Mouse (Mus musculus) heart, embryonic 16.5 days (tissue): ENCODE results near the gene Erc2. TPM values are rescaled to one million over a fixed set of nuclear protein-coding genes. Genes with fewer than 3 reads are reported as not detected.

Experiments
- ATAC-seq: fragments of 200-750 bp; cut with Nextera tagmentation; replicated peaks from 2 replicates; pipeline ENCODE4 v1.8.0; 2017; ENCODE audit warnings: moderate number of reproducible peaks; ENCODE audit not compliant: insufficient read depth, low FRiP score; ENCODE audit errors: extremely low read depth
- H3K27ac ChIP-seq: fragments of 300-500 bp; sonication (generic); 2 replicates; pipeline ENCODE4 v1.5.1; 2014; ENCODE audit warnings: mild to moderate bottlenecking, low read length, control low read depth, moderate library complexity
- H3K27me3 ChIP-seq: fragments of 300-500 bp; sonication (generic); 2 replicates; pipeline ENCODE4 v1.6.1; 2014; ENCODE audit warnings: low read length, mixed read lengths; ENCODE audit not compliant: control insufficient read depth, insufficient read depth
- H3K36me3 ChIP-seq: fragments of 300-500 bp; sonication (generic); 2 replicates; pipeline ENCODE4 v1.6.1; 2014; ENCODE audit not compliant: control insufficient read depth, insufficient read depth
- H3K4me1 ChIP-seq: fragments of 300-500 bp; sonication (generic); 2 replicates; pipeline ENCODE4 v1.6.1; 2014; ENCODE audit warnings: low read length, mixed read lengths; ENCODE audit not compliant: control insufficient read depth, insufficient read depth
- H3K4me2 ChIP-seq: fragments of 300-500 bp; sonication (generic); 2 replicates; pipeline ENCODE4 v1.6.1; 2014; ENCODE audit warnings: low read depth, mild to moderate bottlenecking, control low read depth, low read length
- H3K4me3 ChIP-seq: fragments of 300-500 bp; sonication (generic); 2 replicates; pipeline ENCODE4 v1.5.1; 2014; ENCODE audit warnings: mild to moderate bottlenecking, control low read depth, low read length
- H3K9ac ChIP-seq: fragments of 300-500 bp; sonication (generic); 2 replicates; pipeline ENCODE4 v1.6.1; 2014; ENCODE audit warnings: low read length, control low read depth
- H3K9me3 ChIP-seq: fragments of 300-500 bp; sonication (generic); replicated peaks from 2 replicates; pipeline ENCODE4 v1.6.1; 2016; ENCODE audit warnings: low read length; ENCODE audit not compliant: control insufficient read depth
- WGBS: fragments of 180-500 bp; shearing (Covaris S2); extraction: QIAGEN DNeasy Blood & Tissue Kit; methylation state at CpG from one replicate; pipeline ENCODE4 v1.1.7; 2014; 5-methylcytosine and 5-hydroxymethylcytosine counted together
- polyA plus RNA-seq: library from polyadenylated mRNA; unstranded; fragments of >200 nt; fragmentation: Nextera tagmentation; extraction: Ambion mirVana; gene quantifications from 2 replicates; pipeline ENCODE4 v1.2.1, GENCODE M21; 2015

Erc2 gene
- polyA plus RNA-seq, 1 experiment from 2014 or later, result 1.5 TPM

DNA sequence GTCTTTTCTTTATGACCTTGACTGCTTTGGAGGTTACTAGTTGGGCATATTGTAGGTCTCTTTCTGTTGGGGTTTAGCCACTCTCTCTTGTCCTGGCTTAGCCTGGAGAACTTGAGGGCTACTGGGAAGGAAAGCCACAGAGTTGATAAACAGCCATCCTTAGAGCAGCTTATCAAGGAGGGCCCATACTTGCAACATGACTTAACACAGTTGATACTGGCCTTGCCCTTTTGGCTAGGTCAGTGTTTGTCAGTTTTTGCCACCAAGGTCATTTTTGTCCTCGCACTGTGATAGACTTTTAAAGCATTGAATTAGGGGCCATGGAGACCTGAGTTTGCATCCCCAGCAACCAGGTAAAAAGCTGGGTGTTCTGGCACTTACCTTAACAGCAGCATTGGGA, 858.6 kb downstream of the Erc2 start:
- no peak overlapping the region for H3K9ac ChIP-seq
- ATAC-seq, result no peak

DNA sequence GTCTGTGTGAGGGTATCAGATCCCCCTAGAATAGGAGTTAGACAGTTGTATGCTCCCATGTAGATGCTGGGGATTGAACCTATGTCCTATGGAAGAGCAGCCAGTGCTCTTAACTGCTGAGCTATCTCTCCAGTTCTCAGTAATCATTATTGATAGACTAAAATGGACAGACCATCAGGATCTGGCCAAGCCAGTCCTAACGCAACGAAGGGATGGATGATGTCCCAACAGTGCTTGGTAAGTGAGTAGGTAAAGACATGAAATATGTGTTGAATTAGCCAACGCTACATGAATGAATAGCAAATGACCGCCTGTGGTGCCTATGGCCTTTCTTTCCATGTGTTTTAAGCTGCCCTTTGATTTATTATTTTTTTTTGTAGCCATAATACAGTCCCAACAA, 871.6 kb downstream of the Erc2 start:
- H3K4me3 ChIP-seq, result no peak overlapping the region
- ATAC-seq, result no peak
- H3K27me3 ChIP-seq, result no peaks in the 10 kb centered on the region; the same call in 1 of the 2 replicates
- no peaks in the 10 kb centered on the region for H3K9me3 ChIP-seq
- H3K36me3 ChIP-seq, result no peaks in the 10 kb centered on the region
- no peak overlapping the region for H3K27ac ChIP-seq
- 85% methylated on average over 4 of the region's 4 CpGs for WGBS
- H3K4me1 ChIP-seq, result no peaks in the 10 kb centered on the region
- no peak overlapping the region for H3K4me2 ChIP-seq
- H3K9ac ChIP-seq, result no peak overlapping the region

More for the DNA sequence above, 858.6 kb downstream of the Erc2 start:
- H3K4me3 ChIP-seq, result no peak overlapping the region
- WGBS, result 66% methylated on average over 1 of the region's 1 CpGs
- H3K27me3 ChIP-seq, result no peaks in the 10 kb centered on the region
- no peak overlapping the region for H3K27ac ChIP-seq
- no peaks in the 10 kb centered on the region for H3K4me1 ChIP-seq
- H3K4me2 ChIP-seq, result no peak overlapping the region
- H3K9me3 ChIP-seq, result no peaks in the 10 kb centered on the region
- H3K36me3 ChIP-seq, result no peaks in the 10 kb centered on the region

DNA sequence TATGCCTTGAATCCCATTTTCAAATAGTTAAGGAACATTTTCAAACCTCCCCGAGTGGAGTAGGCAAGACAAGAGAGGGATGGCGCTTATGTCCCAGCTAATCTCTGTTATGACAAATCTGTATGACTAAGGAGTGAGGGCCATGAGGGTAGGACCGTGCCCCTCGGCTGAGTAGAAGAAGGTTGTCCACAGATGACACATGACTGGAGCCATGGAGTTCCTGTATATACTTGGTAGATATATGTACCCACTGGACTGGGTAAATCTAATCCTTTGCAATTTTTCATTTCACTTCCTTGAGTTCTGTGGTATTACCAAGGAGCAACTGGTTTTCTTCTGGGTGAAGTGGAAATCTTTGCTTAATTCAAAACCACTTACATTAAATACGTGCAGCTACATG, 872.0 kb downstream of the Erc2 start:
- WGBS, result 86% methylated on average over 5 of the region's 5 CpGs

DNA sequence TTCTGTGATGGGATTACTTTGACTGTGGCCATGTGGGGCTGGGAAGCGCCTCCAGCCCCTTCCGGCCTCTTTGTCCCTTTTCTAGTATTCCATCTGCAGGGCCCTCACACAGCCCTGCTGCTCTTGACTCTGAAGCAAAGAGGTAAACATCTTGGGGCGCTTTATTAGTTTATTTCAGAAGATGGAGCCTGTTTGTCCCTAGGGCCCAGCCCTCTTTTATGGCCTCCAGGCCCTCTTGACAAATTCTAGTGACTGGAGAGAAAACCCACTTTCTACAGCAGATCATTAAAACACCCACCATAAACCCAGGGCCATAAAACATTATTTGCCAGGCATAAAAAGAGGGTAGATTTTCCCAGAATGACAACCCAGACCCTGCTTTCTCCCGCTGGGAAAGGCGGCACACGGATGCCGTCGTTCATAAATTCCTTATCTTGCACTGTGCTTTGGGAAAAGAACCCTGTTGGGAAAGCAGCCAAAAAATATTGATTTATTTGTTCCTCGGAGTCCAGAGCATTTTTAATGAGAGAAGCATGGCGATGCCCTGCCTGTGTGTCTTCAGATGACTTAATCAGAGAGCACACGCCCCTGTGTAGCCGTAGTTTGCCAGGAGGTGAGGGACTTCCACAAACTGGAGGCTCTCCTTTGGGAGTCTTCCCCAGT, 879.1 kb downstream of the Erc2 start:
- Histone ChIP-seq H3K27me3 (peaks cover 18% of the 10 kb centered on the region), H3K36me3 (no peaks in the 10 kb centered on the region), H3K9me3 (no peaks in the 10 kb centered on the region), H3K4me1 (no peaks in the 10 kb centered on the region), H3K4me3 (no peak overlapping the region), H3K9ac (no peak overlapping the region), H3K4me2 (no peak overlapping the region), H3K27ac (no peak overlapping the region)
- ATAC-seq, result no peak
- 67% methylated on average over 12 of the region's 12 CpGs for WGBS

More for the DNA sequence above, 872.0 kb downstream of the Erc2 start:
- Histone ChIP-seq H3K36me3 (no peaks in the 10 kb centered on the region), H3K9ac (no peak overlapping the region), H3K27ac (no peak overlapping the region), H3K4me1 (no peaks in the 10 kb centered on the region), H3K27me3 (no peaks in the 10 kb centered on the region; the same call in 1 of the 2 replicates), H3K4me2 (no peak overlapping the region), H3K4me3 (no peak overlapping the region), H3K9me3 (no peaks in the 10 kb centered on the region)
- ATAC-seq, result no peak

DNA sequence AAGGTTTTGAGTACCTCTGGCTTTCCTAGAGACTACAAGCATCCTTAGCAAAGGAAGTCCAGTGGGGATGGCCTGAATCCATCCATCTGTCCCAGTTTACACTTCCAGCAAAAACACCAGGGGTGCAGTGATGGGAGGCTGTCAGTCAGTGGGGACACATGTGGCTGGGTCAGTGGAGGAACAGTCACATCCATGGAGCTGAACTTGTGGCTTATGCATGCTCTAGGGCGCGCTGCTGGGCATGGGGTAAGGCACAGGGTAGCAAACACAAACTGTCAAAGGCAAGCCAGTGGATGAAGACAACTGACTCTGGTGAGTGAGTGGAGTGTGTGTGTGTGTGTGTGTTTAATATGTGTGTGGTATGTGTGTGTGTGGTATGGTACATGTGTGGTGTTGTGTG, 881.0 kb downstream of the Erc2 start:
- WGBS, result 83% methylated on average over 2 of the region's 2 CpGs
- no peak overlapping the region for H3K9ac ChIP-seq

DNA sequence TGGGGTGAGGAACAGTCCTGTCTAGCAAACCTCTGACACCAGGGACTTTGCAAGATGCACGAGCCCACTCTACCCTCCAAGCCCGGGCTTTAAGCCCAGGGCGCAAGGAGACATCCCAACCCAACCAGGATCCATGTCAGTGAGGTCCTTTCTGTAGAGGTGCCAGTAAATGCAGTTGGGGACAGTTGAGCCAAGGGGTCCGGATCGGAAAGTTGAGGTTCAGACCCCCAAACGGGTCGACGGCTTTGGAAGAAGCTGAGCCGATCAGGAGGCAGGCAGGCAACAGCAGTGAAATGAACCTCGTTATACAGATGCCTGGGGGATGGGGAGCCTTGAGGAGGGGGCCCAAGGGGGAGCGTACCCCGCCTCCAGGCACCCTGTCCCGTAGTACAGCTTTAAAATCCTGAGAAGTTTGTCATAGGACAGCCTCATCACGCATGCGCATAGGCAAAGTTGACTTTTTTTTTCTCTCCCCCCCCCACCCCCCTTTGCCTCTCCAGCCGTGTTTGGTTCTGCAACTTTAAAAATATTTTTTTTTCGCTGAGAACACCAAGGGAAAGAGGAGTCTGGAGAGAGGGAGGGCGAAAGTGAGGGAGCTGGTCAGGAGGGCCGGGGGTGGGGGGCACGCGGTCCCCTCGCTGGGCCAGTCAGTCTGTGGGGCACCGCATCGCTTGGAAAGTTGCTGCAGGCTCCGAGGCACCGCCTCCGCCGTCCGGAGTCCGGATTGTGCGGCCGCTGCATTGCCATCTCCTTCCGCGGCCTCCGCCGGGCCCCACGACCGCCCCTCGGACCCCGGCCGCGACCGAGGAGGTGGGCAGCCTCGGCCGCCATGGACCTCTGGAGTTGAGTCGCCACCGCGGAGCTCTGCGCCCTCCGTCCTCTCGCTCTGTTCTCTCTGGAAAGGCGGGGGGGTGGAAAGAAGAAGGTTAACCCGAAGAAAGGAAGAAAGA, 882.1 kb downstream of the Erc2 start, which contains the start of gene Wnt5a:
Gene Wnt5a, plus strand, starts transcription at position 650 of the 950 bp plus-strand sequence.
- Histone ChIP-seq H3K4me3 (peak within 1 kb of the TSS; percentile 79), H3K4me1 (peaks cover 11% of the 10 kb centered on the region), H3K4me2 (peak within 1 kb of the TSS; percentile 90), H3K9me3 (no peaks in the 10 kb centered on the region), H3K27ac (peak within 1 kb of the TSS; percentile 85), H3K9ac (peak within 1 kb of the TSS; percentile 83), H3K36me3 (no peaks in the 10 kb centered on the region), H3K27me3 (peaks cover 29% of the 10 kb centered on the region)
- peak; percentile 34 for ATAC-seq
- 1% methylated on average over 53 of the region's 53 CpGs for WGBS

More for the DNA sequence above, 881.0 kb downstream of the Erc2 start:
- H3K9me3 ChIP-seq, result no peaks in the 10 kb centered on the region
- no peak overlapping the region for H3K27ac ChIP-seq
- 0 out of 2 replicates have a peak, but pooled peaks cover 2% of the 10 kb centered on the region for H3K4me1 ChIP-seq
- no peak for ATAC-seq
- H3K4me2 ChIP-seq, result no peak overlapping the region
- H3K36me3 ChIP-seq, result no peaks in the 10 kb centered on the region
- H3K4me3 ChIP-seq, result no peak overlapping the region
- peaks cover 22% of the 10 kb centered on the region for H3K27me3 ChIP-seq

DNA sequence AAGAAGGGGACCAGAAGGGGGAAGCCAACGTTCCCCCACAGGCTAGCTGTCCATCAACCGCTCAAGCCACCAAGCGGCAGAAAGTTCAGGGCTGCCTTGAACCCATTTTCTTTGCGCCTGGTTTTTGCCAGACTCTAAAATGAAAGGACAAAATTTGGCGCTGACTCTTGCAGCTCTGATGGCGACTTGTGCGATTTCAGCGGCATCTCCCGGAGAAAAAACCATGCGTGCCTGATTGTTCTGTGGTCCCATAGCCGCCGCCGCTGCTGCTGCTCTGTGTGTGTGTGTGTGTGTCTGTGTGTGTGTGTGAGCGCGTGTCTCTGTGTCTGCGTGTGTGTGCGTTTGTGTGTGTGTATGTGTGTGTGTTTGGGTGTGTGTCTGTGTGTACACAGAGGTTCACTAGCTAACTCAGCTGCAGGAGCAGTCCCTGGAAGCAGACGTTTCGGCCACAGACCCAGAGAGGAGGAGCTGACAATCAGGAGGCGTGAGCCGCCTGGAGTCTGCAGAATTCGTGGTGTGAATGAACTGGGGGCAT, 882.9 kb downstream of the Erc2 start:
- Histone ChIP-seq H3K9me3 (no peaks in the 10 kb centered on the region), H3K27ac (peak overlapping the region; percentile 85), H3K36me3 (no peaks in the 10 kb centered on the region), H3K4me3 (peak overlapping the region; percentile 79), H3K4me2 (peak overlapping the region; percentile 90), H3K9ac (peak overlapping the region; percentile 83), H3K27me3 (peaks cover 29% of the 10 kb centered on the region), H3K4me1 (peaks cover 11% of the 10 kb centered on the region)
- peak; percentile 28 for ATAC-seq
- WGBS, result under 1% methylated on average over 22 of the region's 22 CpGs

DNA sequence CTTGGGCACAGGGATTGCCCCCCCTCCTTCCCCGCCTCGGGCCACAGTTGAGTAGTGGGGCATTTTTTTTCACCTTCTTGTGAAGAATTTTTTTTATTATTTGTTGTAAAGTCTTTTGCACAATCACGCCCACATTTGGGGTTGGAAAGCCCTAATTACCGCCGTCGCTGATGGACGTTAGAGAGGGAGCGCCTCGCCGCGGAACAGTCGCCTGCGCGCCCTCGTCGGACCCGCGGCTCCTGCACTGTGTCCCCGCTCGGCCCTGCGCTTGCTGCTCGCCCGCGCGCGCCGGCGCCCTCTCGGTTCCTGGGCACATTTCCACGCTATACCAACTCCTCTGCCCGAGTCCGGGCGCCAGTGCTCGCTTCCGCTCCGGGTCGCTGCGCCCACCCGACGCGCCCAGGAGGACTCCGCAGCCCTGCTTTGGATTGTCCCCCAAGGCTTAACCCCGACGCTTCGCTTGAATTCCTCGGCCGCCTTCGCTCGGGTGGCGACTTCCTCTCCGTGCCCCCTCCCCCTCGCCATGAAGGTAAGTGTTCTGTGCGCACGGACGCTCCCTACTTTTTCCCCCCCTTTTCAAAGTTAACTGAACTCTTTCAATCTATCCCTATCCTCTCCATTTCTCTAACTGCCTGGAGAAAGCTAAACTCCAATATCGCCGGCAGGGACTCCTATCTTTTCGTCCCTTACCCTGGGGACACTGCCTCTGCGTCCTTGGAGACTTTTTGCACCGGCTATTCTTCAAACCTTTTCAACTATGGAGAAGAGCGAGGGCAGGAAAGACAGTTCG, 883.6 kb downstream of the Erc2 start:
- no peaks in the 10 kb centered on the region for H3K9me3 ChIP-seq
- ATAC-seq, result no peak; the same call in 1 of the 2 replicates
- peak overlapping the region; percentile 79 for H3K4me3 ChIP-seq
- peak overlapping the region; percentile 90 for H3K4me2 ChIP-seq
- peaks cover 29% of the 10 kb centered on the region for H3K27me3 ChIP-seq
- peaks cover 11% of the 10 kb centered on the region for H3K4me1 ChIP-seq
- WGBS, result under 1% methylated on average over 62 of the region's 62 CpGs
- peak overlapping the region; percentile 85 for H3K27ac ChIP-seq
- peak overlapping the region; percentile 83 for H3K9ac ChIP-seq
- H3K36me3 ChIP-seq, result no peaks in the 10 kb centered on the region
